Mouse (Mus musculus): ENCODE data around the gene Timm17b. TPM values are rescaled to one million over a fixed set of nuclear protein-coding genes. Genes with fewer than 3 reads are reported as not detected.

Timm17b gene
- polyA plus RNA-seq, 1 experiment from 2014 or later: 135 TPM

DNA sequence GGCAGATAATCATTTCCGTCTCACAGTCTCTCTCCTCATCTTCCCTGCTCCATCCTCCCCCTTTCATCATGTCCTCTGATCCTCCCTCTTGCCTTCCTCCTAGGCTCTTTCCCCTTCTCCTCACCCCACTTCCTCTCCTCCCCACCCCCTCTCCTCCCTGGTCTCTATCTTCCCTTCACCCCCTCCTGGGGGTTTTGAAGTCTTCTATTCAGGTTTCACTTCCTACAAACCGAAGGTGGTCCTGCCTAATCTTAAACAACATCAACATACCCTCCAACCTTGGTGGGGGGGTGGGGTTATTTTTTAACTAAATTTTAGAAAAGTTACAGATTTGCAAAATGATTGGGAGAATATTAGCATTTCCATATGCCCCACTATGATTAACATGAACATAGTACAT, 30.7 kb upstream of the Timm17b start:
- H3K36me3 ChIP-seq (ENCODE audit: control insufficient read depth, insufficient read depth, low read length): no peaks in the 10 kb centered on the region
- 0 out of 2 replicates have a peak, but pooled peaks cover 2% of the 10 kb centered on the region for H3K4me1 ChIP-seq (ENCODE audit: control insufficient read depth, insufficient read depth, low read length)
- no peak overlapping the region for H3K27ac ChIP-seq (ENCODE audit: low read depth, low read length)
- H3K27me3 ChIP-seq (ENCODE audit: control insufficient read depth, insufficient read depth, low read length): no peaks in the 10 kb centered on the region
- H3K9ac ChIP-seq (ENCODE audit: low read depth, low read length): no peak overlapping the region
- no peaks in the 10 kb centered on the region for H3K9me3 ChIP-seq (replicated peaks; ENCODE audit: control insufficient read depth, low read length)
- 56% methylated on average over 2 of the region's 2 CpGs for whole genome bisulfite sequencing (ENCODE audit: insufficient replicate concordance)
- no peak for ATAC-seq (replicated peaks; ENCODE audit: insufficient number of reproducible peaks, low FRiP score, low TSS enrichment)
- H3K4me3 ChIP-seq (ENCODE audit: low read depth, low read length): no peak overlapping the region
- H3K4me2 ChIP-seq: no peak overlapping the region

DNA sequence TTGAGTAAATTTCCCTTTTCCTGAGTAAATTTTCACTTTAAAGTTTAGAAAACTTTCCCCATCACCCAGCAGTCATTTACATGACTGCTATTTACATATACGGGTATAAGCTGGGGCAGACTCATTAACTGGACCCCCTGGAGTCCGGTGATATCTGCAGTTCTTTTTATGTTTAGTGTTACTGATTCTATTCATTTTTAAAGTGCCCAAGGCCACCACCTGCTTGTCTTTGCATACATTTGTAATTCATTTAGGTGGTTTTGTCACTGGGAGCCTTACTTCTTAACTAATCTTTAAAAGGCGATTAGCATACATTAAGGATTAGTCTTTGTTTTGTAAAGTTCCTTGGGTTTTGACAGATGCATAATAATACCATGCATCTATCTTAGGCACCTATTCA, 29.3 kb upstream of the Timm17b start:
- 52% methylated on average over 3 of the region's 3 CpGs for WGBS (ENCODE audit: insufficient replicate concordance)
- H3K4me1 ChIP-seq (ENCODE audit: control insufficient read depth, insufficient read depth, low read length): 0 out of 2 replicates have a peak, but pooled peaks cover 2% of the 10 kb centered on the region
- H3K27me3 ChIP-seq (ENCODE audit: control insufficient read depth, insufficient read depth, low read length): no peaks in the 10 kb centered on the region
- H3K4me3 ChIP-seq (ENCODE audit: low read depth, low read length): no peak overlapping the region
- no peak overlapping the region for H3K4me2 ChIP-seq
- ATAC-seq (replicated peaks; ENCODE audit: insufficient number of reproducible peaks, low FRiP score, low TSS enrichment): no peak
- no peak overlapping the region for H3K27ac ChIP-seq (ENCODE audit: low read depth, low read length)
- H3K9ac ChIP-seq (ENCODE audit: low read depth, low read length): no peak overlapping the region
- H3K9me3 ChIP-seq (replicated peaks; ENCODE audit: control insufficient read depth, low read length): no peaks in the 10 kb centered on the region
- no peaks in the 10 kb centered on the region for H3K36me3 ChIP-seq (ENCODE audit: control insufficient read depth, insufficient read depth, low read length)

DNA sequence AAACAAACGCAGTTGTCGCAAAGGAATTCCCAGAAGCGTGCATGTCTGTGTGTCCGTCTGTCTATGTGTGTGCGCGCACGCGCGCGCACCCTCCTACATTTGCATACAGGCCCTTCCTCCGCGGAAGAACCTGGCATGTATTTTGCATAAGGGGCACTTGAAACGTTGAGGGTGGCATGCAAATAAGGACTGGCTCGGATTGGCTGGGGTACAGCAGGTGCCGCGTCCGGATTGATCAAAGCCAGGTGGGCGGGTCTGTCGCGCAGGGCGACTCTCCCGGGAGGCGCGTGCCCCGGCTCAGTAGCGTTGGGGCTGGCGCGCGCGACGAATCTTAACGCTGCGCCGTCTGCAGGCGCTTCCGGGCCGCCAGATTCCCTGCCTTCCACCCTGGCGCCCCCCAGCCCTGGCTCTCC, 21.1 kb upstream of the Timm17b start, which contains the start of gene Pim2:
Gene Pim2, plus strand, starts transcription at position 256 of the 413 bp plus-strand sequence.
- Histone ChIP-seq H3K27ac (ENCODE audit: low read depth, low read length) (no peak within 1 kb of the TSS), H3K36me3 (ENCODE audit: control insufficient read depth, insufficient read depth, low read length) (no peaks in the 10 kb centered on the region; the same call in 1 of the 2 replicates), H3K4me3 (ENCODE audit: low read depth, low read length) (peak within 1 kb of the TSS; percentile 49), H3K9me3 (replicated peaks; ENCODE audit: control insufficient read depth, low read length) (no peaks in the 10 kb centered on the region), H3K9ac (ENCODE audit: low read depth, low read length) (peak within 1 kb of the TSS; percentile 63), H3K4me2 (peak within 1 kb of the TSS; percentile 90), H3K27me3 (ENCODE audit: control insufficient read depth, insufficient read depth, low read length) (no peaks in the 10 kb centered on the region), H3K4me1 (ENCODE audit: control insufficient read depth, insufficient read depth, low read length) (no peaks in the 10 kb centered on the region)
- WGBS (ENCODE audit: insufficient replicate concordance): 9% methylated on average over 34 of the region's 38 CpGs
- peak; percentile 86 for ATAC-seq (replicated peaks; ENCODE audit: insufficient number of reproducible peaks, low FRiP score, low TSS enrichment)

DNA sequence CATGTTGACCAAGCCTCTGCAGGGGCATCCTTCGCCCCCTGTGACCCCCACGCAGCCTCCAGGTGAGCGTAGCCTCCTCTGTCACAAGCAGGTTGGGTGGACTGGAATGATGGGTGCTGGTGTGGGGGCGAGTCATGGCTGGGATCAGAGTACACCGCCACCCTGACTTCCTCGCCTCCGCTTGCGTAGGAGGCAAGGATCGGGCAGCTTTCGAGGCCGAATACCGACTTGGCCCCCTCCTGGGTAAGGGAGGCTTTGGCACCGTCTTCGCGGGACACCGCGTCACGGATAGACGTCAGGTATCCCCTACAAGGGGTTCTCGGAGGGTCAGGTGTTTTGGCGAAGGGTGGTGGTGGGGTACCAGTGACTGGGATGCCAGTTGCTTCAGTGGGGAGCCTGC, 20.7 kb upstream of the Timm17b start:
- 14% methylated on average over 21 of the region's 21 CpGs for WGBS (ENCODE audit: insufficient replicate concordance)
- Histone ChIP-seq H3K36me3 (ENCODE audit: control insufficient read depth, insufficient read depth, low read length) (no peaks in the 10 kb centered on the region; the same call in 1 of the 2 replicates), H3K9ac (ENCODE audit: low read depth, low read length) (peak overlapping the region; percentile 63), H3K27ac (ENCODE audit: low read depth, low read length) (no peak overlapping the region), H3K4me3 (ENCODE audit: low read depth, low read length) (peak overlapping the region; percentile 49), H3K27me3 (ENCODE audit: control insufficient read depth, insufficient read depth, low read length) (no peaks in the 10 kb centered on the region), H3K4me2 (peak overlapping the region; percentile 90), H3K9me3 (replicated peaks; ENCODE audit: control insufficient read depth, low read length) (no peaks in the 10 kb centered on the region), H3K4me1 (ENCODE audit: control insufficient read depth, insufficient read depth, low read length) (no peaks in the 10 kb centered on the region)
- no peak for ATAC-seq (replicated peaks; ENCODE audit: insufficient number of reproducible peaks, low FRiP score, low TSS enrichment)

DNA sequence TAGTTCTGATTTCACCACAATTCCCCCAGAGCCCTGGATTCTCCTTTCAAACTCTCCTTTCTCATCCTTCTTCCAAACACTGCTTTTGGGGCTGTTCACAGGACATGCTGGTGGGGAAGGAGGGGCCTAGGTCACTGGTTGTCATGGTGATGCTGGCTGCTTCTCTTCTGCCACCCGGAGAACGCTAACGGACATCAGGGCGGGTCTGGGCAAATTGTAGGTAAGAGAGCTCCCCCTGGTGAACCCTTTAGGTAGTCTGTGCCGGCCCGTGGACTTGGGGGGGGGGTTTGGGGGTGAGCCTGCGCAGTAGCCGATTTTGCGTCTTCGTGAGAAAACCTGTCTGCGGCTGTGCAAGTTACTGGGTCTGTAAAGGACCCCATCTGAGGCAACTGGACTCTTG, 19.3 kb upstream of the Timm17b start:
- no peaks in the 10 kb centered on the region for H3K27me3 ChIP-seq (ENCODE audit: control insufficient read depth, insufficient read depth, low read length)
- H3K4me2 ChIP-seq: peak overlapping the region; percentile 90
- no peaks in the 10 kb centered on the region; the same call in 1 of the 2 replicates for H3K4me1 ChIP-seq (ENCODE audit: control insufficient read depth, insufficient read depth, low read length)
- no peaks in the 10 kb centered on the region for H3K9me3 ChIP-seq (replicated peaks; ENCODE audit: control insufficient read depth, low read length)
- H3K27ac ChIP-seq (ENCODE audit: low read depth, low read length): no peak overlapping the region
- ATAC-seq (replicated peaks; ENCODE audit: insufficient number of reproducible peaks, low FRiP score, low TSS enrichment): no peak
- no peaks in the 10 kb centered on the region; the same call in 1 of the 2 replicates for H3K36me3 ChIP-seq (ENCODE audit: control insufficient read depth, insufficient read depth, low read length)
- WGBS (ENCODE audit: insufficient replicate concordance): 15% methylated on average over 11 of the region's 11 CpGs
- no peak overlapping the region for H3K4me3 ChIP-seq (ENCODE audit: low read depth, low read length)
- H3K9ac ChIP-seq (ENCODE audit: low read depth, low read length): no peak overlapping the region

DNA sequence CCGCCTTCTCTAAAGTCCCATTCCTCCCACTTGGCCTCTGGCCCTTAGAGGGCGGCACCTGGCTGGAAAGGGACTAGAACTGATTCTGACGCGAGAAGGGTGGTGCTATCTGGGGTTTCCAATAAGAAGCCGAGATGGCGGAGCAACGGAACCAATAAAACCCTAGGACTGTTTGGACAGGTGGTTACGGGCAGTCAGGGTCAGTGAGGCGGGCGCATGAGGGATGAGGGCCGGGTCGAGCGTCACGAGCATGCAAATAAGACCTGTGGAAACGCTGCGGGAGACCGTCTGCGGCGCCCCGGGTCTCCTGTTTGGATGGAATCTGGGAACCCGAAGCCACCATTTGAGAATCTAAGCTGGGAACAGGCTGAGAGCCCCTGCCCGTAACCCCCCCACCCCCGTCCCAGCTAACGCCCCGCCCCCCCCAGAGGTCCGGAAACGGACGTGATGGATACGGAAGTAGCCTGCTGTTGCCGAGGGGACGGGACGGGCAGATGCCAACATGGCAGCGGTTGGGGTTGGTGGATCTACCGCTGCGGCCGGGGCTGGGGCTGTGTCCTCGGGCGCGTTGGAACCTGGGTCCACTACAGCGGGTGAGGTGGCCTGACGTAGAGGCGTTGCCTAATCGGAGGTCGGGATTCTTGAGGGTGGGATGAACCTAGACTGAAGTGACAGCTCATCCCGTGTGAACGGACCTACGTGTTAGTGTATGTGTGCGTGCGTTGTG, 15.2 kb upstream of the Timm17b start, which contains the start of gene Slc35a2:
Gene Slc35a2, plus strand, starts transcription at position 188 of the 727 bp plus-strand sequence.
- Histone ChIP-seq H3K27ac (ENCODE audit: low read depth, low read length) (peak within 1 kb of the TSS; percentile 67), H3K27me3 (ENCODE audit: control insufficient read depth, insufficient read depth, low read length) (no peaks in the 10 kb centered on the region), H3K4me2 (peak within 1 kb of the TSS; percentile 67), H3K9ac (ENCODE audit: low read depth, low read length) (peak within 1 kb of the TSS; percentile 48), H3K9me3 (replicated peaks; ENCODE audit: control insufficient read depth, low read length) (no peaks in the 10 kb centered on the region), H3K4me3 (ENCODE audit: low read depth, low read length) (peak within 1 kb of the TSS; percentile 54), H3K4me1 (ENCODE audit: control insufficient read depth, insufficient read depth, low read length) (no peaks in the 10 kb centered on the region; the same call in 1 of the 2 replicates), H3K36me3 (ENCODE audit: control insufficient read depth, insufficient read depth, low read length) (no peaks in the 10 kb centered on the region)
- ATAC-seq (replicated peaks; ENCODE audit: insufficient number of reproducible peaks, low FRiP score, low TSS enrichment): peak; percentile 85
- 10% methylated on average over 49 of the region's 49 CpGs for WGBS (ENCODE audit: insufficient replicate concordance)

DNA sequence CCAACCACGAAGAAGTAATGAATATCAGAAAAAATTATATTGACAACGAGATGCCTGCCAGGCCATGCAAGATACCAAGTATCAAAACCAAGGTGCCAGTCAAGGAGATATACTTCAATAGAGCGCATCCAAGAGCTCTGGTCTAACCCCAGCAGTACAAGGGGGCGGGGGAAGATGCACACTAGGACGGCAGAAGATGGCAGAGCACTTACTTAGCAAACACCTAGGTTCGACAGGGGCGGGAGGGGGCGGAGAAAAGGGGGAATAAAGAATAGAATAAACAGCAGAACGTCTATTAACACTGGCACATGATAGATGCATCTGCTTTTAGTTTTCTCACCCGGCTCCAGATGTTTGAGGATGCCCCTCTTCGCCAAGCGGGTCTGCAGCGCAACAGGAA, 946 bp upstream of the Timm17b start:
- WGBS (ENCODE audit: insufficient replicate concordance): 36% methylated on average over 13 of the region's 13 CpGs
- H3K27ac ChIP-seq (ENCODE audit: low read depth, low read length): no peak overlapping the region
- peak overlapping the region; percentile 65; the same call in 1 of the 2 replicates for H3K9ac ChIP-seq (ENCODE audit: low read depth, low read length)
- H3K4me3 ChIP-seq (ENCODE audit: low read depth, low read length): peak overlapping the region; percentile 59
- no peak for ATAC-seq (replicated peaks; ENCODE audit: insufficient number of reproducible peaks, low FRiP score, low TSS enrichment)
- H3K4me2 ChIP-seq: peak overlapping the region; percentile 62
- no peaks in the 10 kb centered on the region for H3K9me3 ChIP-seq (replicated peaks; ENCODE audit: control insufficient read depth, low read length)
- H3K27me3 ChIP-seq (ENCODE audit: control insufficient read depth, insufficient read depth, low read length): no peaks in the 10 kb centered on the region
- H3K36me3 ChIP-seq (ENCODE audit: control insufficient read depth, insufficient read depth, low read length): no peaks in the 10 kb centered on the region
- no peaks in the 10 kb centered on the region for H3K4me1 ChIP-seq (ENCODE audit: control insufficient read depth, insufficient read depth, low read length)

DNA sequence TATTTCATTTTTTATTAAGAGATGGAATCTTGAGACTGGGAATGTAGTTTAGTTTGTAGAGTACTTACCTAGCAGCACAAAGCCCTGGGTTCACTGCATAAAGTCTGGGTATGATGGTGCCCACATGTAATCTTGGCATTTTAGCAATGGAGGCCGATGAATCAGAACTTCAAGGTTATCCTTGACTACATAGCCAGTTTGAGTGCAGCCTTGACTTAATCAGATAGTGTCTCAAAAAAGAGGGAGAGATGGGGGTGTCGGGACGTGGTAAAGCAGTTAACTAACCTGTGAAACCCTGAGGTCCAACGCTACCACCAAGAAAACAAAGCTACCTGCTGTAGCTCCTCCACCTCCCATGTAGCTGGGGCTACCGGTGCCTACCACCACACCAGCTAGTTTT, 5.3 kb downstream of the Timm17b start:
- ATAC-seq (replicated peaks; ENCODE audit: insufficient number of reproducible peaks, low FRiP score, low TSS enrichment): no peak
- Histone ChIP-seq H3K27ac (ENCODE audit: low read depth, low read length) (no peak overlapping the region), H3K4me2 (no peak overlapping the region), H3K9ac (ENCODE audit: low read depth, low read length) (no peak overlapping the region), H3K36me3 (ENCODE audit: control insufficient read depth, insufficient read depth, low read length) (no peaks in the 10 kb centered on the region), H3K4me1 (ENCODE audit: control insufficient read depth, insufficient read depth, low read length) (no peaks in the 10 kb centered on the region), H3K4me3 (ENCODE audit: low read depth, low read length) (no peak overlapping the region), H3K27me3 (ENCODE audit: control insufficient read depth, insufficient read depth, low read length) (no peaks in the 10 kb centered on the region), H3K9me3 (replicated peaks; ENCODE audit: control insufficient read depth, low read length) (no peaks in the 10 kb centered on the region)
- 89% methylated on average over 5 of the region's 5 CpGs for WGBS (ENCODE audit: insufficient replicate concordance)

DNA sequence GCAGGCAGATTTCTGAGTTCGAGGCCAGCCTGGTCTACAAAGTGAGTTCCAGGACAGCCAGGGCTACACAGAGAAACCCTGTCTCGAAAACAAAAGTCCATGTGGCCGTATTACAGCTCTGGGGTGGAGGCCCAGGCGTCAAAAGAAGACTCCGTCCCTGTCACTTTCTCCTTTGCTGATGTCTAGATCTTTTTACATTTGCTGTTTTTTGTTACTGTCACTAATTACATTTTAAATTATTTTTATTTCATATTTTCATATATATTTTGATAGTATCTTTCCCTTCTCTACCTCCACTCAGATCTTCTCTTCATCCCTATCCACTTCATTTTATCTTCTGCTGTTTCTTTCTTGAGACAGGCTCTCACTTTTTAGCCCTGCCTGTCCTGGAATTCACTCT, 8.6 kb downstream of the Timm17b start, which contains the start of gene Gm10491:
Gene Gm10491, minus strand, starts transcription at position 101 of the 400 bp plus-strand sequence.
- no peaks in the 10 kb centered on the region for H3K4me1 ChIP-seq (ENCODE audit: control insufficient read depth, insufficient read depth, low read length)
- no peak within 1 kb of the TSS for H3K9ac ChIP-seq (ENCODE audit: low read depth, low read length)
- H3K9me3 ChIP-seq (replicated peaks; ENCODE audit: control insufficient read depth, low read length): no peaks in the 10 kb centered on the region
- no peak within 1 kb of the TSS for H3K4me2 ChIP-seq
- H3K36me3 ChIP-seq (ENCODE audit: control insufficient read depth, insufficient read depth, low read length): no peaks in the 10 kb centered on the region
- 82% methylated on average over 4 of the region's 5 CpGs for WGBS (ENCODE audit: insufficient replicate concordance)
- no peak for ATAC-seq (replicated peaks; ENCODE audit: insufficient number of reproducible peaks, low FRiP score, low TSS enrichment)
- no peak within 1 kb of the TSS for H3K4me3 ChIP-seq (ENCODE audit: low read depth, low read length)
- no peak within 1 kb of the TSS for H3K27ac ChIP-seq (ENCODE audit: low read depth, low read length)
- H3K27me3 ChIP-seq (ENCODE audit: control insufficient read depth, insufficient read depth, low read length): no peaks in the 10 kb centered on the region
